Mouse (Mus musculus) embryonic facial prominence, embryonic 11.5 days (tissue): ENCODE data around the gene Nucb2. TPM values are rescaled to one million over a fixed set of nuclear protein-coding genes. Genes with fewer than 3 reads are reported as not detected.
A peak's percentile ranks its signal among the peaks of the same experiment; 100 is the strongest.

ENCODE experiments used
- ATAC-seq: fragments of 200-750 bp; cut with Nextera tagmentation; replicated peaks from 2 replicates; pipeline ENCODE4 v1.8.0; 2017; ENCODE audit warnings: low read depth; ENCODE audit not compliant: insufficient number of reproducible peaks, low FRiP score, low TSS enrichment
- DNase-seq: peaks from one replicate; pipeline ENCODE4 v3.0.0-alpha.2; 2015; ENCODE audit warnings: low spot score
- H3K27ac ChIP-seq: fragments of 300-500 bp; sonication (generic); replicated peaks from 2 replicates; pipeline ENCODE4 v1.5.1; 2014; ENCODE audit warnings: mild to moderate bottlenecking, low read depth, low read length, control low read depth
- H3K27me3 ChIP-seq: fragments of 300-500 bp; sonication (generic); 2 replicates; pipeline ENCODE4 v1.6.1; 2014; ENCODE audit warnings: mild to moderate bottlenecking, low read length, moderate library complexity, mixed read lengths; ENCODE audit not compliant: control insufficient read depth, insufficient read depth
- H3K36me3 ChIP-seq: fragments of 300-500 bp; sonication (generic); replicated peaks from 2 replicates; pipeline ENCODE4 v1.6.1; 2014; ENCODE audit warnings: low read depth, mild to moderate bottlenecking, low read length, moderate library complexity, mixed read lengths; ENCODE audit not compliant: control insufficient read depth, insufficient read depth
- H3K4me1 ChIP-seq: fragments of 300-500 bp; sonication (generic); 2 replicates; pipeline ENCODE4 v1.6.1; 2014; ENCODE audit warnings: low read length, mixed read lengths; ENCODE audit not compliant: control insufficient read depth, insufficient read depth
- H3K4me2 ChIP-seq: fragments of 300-500 bp; sonication (generic); 2 replicates; pipeline ENCODE4 v1.6.1; 2014; ENCODE audit warnings: low read depth, mild to moderate bottlenecking, control low read depth, low read length, moderate library complexity
- H3K4me3 ChIP-seq: fragments of 300-500 bp; sonication (generic); 2 replicates; pipeline ENCODE4 v1.5.1; 2014; ENCODE audit warnings: low read depth, low read length, control low read depth
- H3K9ac ChIP-seq: fragments of 300-500 bp; sonication (generic); replicated peaks from 2 replicates; pipeline ENCODE4 v1.6.1; 2014; ENCODE audit warnings: mild to moderate bottlenecking, control low read depth, low read length
- H3K9me3 ChIP-seq: fragments of 300-500 bp; sonication (generic); replicated peaks from 2 replicates; pipeline ENCODE4 v1.6.1; 2016; ENCODE audit warnings: mild to moderate bottlenecking, low read length, inconsistent platforms, mixed read lengths; ENCODE audit not compliant: control insufficient read depth
- WGBS: fragments of 180-500 bp; shearing (Covaris S2); extraction: QIAGEN DNeasy Blood & Tissue Kit; methylation state at CpG from one replicate; pipeline ENCODE4 v1.1.7; 2014; 5-methylcytosine and 5-hydroxymethylcytosine counted together
- polyA plus RNA-seq: library from polyadenylated mRNA; unstranded; fragments of >200 nt; fragmentation: Nextera tagmentation; extraction: Ambion mirVana; gene quantifications from 2 replicates; pipeline ENCODE4 v1.2.1, GENCODE M21; 2014

The Nucb2 gene
- 14.5 and 18.4 TPM in 2 replicates for polyA plus RNA-seq

- Histone ChIP-seq H3K27ac (peak within 1 kb of the TSS; percentile 16; the same call in 1 of the 2 replicates), H3K9me3 (no peaks in the 10 kb centered on the region), H3K4me2 (peak within 1 kb of the TSS; percentile 82), H3K4me3 (peak within 1 kb of the TSS; percentile 68), H3K4me1 (no peaks in the 10 kb centered on the region), H3K9ac (peak within 1 kb of the TSS; percentile 74), H3K27me3 (no peaks in the 10 kb centered on the region), H3K36me3 (no peaks in the 10 kb centered on the region)
- DNase-seq (peak; percentile 99), ATAC-seq (peak; percentile 100)
- WGBS = under 1% methylated on average over 51 of the region's 51 CpGs
Observed at GRCm38 (mm10) chr7:116503879-116504817, at the start of gene Nucb2. Nucb2 (plus strand) TSS chr7:116504369.

- Histone ChIP-seq H3K9ac (no peak overlapping the region), H3K27ac (no peak overlapping the region), H3K4me1 (no peaks in the 10 kb centered on the region), H3K27me3 (no peaks in the 10 kb centered on the region), H3K36me3 (no peaks in the 10 kb centered on the region), H3K4me3 (no peak overlapping the region), H3K9me3 (no peaks in the 10 kb centered on the region), H3K4me2 (no peak overlapping the region)
- no peak for ATAC-seq
- WGBS = 76% methylated on average over 4 of the region's 4 CpGs
- no peak for DNase-seq
Observed at GRCm38 (mm10) chr7:116456964-116457363, 47.2 kb upstream of the Nucb2 start.

- H3K9me3 ChIP-seq = no peaks in the 10 kb centered on the region
- no peak overlapping the region for H3K4me3 ChIP-seq
- no peak for DNase-seq
- H3K4me2 ChIP-seq = no peak overlapping the region
- no peak for ATAC-seq
- no peaks in the 10 kb centered on the region for H3K27me3 ChIP-seq
- no peaks in the 10 kb centered on the region for H3K36me3 ChIP-seq
- 81% methylated on average over 6 of the region's 6 CpGs for WGBS
- H3K9ac ChIP-seq = no peak overlapping the region
- H3K4me1 ChIP-seq = no peaks in the 10 kb centered on the region
- no peak overlapping the region for H3K27ac ChIP-seq
Observed at GRCm38 (mm10) chr7:116457391-116457790, 46.8 kb upstream of the Nucb2 start.

- WGBS = 39% methylated on average over 3 of the region's 3 CpGs
Observed at GRCm38 (mm10) chr7:116458985-116459441, 45.2 kb upstream of the Nucb2 start.

GRCm38 (mm10) chr7:116462114-116462513 lies 42.1 kb upstream of the Nucb2 start:
- no peak overlapping the region for H3K4me3 ChIP-seq
- H3K4me2 ChIP-seq = no peak overlapping the region
- ATAC-seq = no peak
- 57% methylated on average over 8 of the region's 8 CpGs for WGBS
- no peaks in the 10 kb centered on the region for H3K4me1 ChIP-seq
- no peak overlapping the region for H3K27ac ChIP-seq
- H3K27me3 ChIP-seq = no peaks in the 10 kb centered on the region
- H3K36me3 ChIP-seq = no peaks in the 10 kb centered on the region
- peak; percentile 15 for DNase-seq
- H3K9ac ChIP-seq = no peak overlapping the region
- no peaks in the 10 kb centered on the region for H3K9me3 ChIP-seq

More at GRCm38 (mm10) chr7:116458985-116459441, 45.2 kb upstream of the Nucb2 start:
- no peak overlapping the region for H3K9ac ChIP-seq
- H3K27me3 ChIP-seq = no peaks in the 10 kb centered on the region
- H3K27ac ChIP-seq = no peak overlapping the region
- no peaks in the 10 kb centered on the region for H3K4me1 ChIP-seq
- no peaks in the 10 kb centered on the region for H3K36me3 ChIP-seq
- no peak for ATAC-seq
- H3K9me3 ChIP-seq = no peaks in the 10 kb centered on the region
- no peak overlapping the region for H3K4me2 ChIP-seq
- peak; percentile 56 for DNase-seq
- H3K4me3 ChIP-seq = no peak overlapping the region

- no peaks in the 10 kb centered on the region for H3K4me1 ChIP-seq
- DNase-seq (no peak), ATAC-seq (no peak)
- no peaks in the 10 kb centered on the region for H3K9me3 ChIP-seq
- no peaks in the 10 kb centered on the region for H3K27me3 ChIP-seq
- H3K4me3 ChIP-seq = no peak overlapping the region
- H3K4me2 ChIP-seq = no peak overlapping the region
- H3K36me3 ChIP-seq = no peaks in the 10 kb centered on the region
- no peak overlapping the region for H3K27ac ChIP-seq
- no peak overlapping the region for H3K9ac ChIP-seq
Observed at GRCm38 (mm10) chr7:116475836-116476235, 28.3 kb upstream of the Nucb2 start.

GRCm38 (mm10) chr7:116476264-116476663 lies 27.9 kb upstream of the Nucb2 start:
- ATAC-seq (no peak), DNase-seq (no peak)
- H3K36me3 ChIP-seq = no peaks in the 10 kb centered on the region
- H3K9me3 ChIP-seq = no peaks in the 10 kb centered on the region
- 81% methylated on average over 5 of the region's 5 CpGs for WGBS
- no peak overlapping the region for H3K4me2 ChIP-seq
- H3K27me3 ChIP-seq = no peaks in the 10 kb centered on the region
- no peak overlapping the region for H3K4me3 ChIP-seq
- no peak overlapping the region for H3K27ac ChIP-seq
- H3K4me1 ChIP-seq = no peaks in the 10 kb centered on the region
- no peak overlapping the region for H3K9ac ChIP-seq

GRCm38 (mm10) chr7:116483106-116483505 lies 21.1 kb upstream of the Nucb2 start:
- WGBS = 39% methylated on average over 1 of the region's 1 CpGs
- Histone ChIP-seq H3K4me3 (no peak overlapping the region), H3K27ac (no peak overlapping the region), H3K27me3 (no peaks in the 10 kb centered on the region), H3K9ac (no peak overlapping the region), H3K4me2 (no peak overlapping the region), H3K9me3 (no peaks in the 10 kb centered on the region), H3K36me3 (no peaks in the 10 kb centered on the region), H3K4me1 (no peaks in the 10 kb centered on the region)
- ATAC-seq = no peak
- DNase-seq = no peak
